Mouse (Mus musculus) embryonic fibroblast, embryonic 13.5 days (primary cell): ENCODE measurements around the gene Idua. TPM values are rescaled to one million over a fixed set of nuclear protein-coding genes. Genes with fewer than 3 reads are reported as not detected.
A peak's percentile ranks its signal among the peaks of the same experiment; 100 is the strongest.

ENCODE experiments used
- H3K27ac ChIP-seq: 2 replicates; pipeline ENCODE4 v1.5.1; 2012; ENCODE audit warnings: low read length, control low read depth, inconsistent platforms; ENCODE audit not compliant: insufficient read depth
- H3K4me1 ChIP-seq: 2 replicates; pipeline ENCODE4 v1.6.1; 2011; ENCODE audit warnings: low read length; ENCODE audit not compliant: control insufficient read depth, insufficient read depth
- H3K4me3 ChIP-seq: 2 replicates; pipeline ENCODE4 v1.5.1; 2011; ENCODE audit warnings: mild to moderate bottlenecking, control low read depth, low read length; ENCODE audit not compliant: insufficient read depth
- CTCF ChIP-seq: IDR thresholded peaks from 2 replicates; pipeline ENCODE4 v1.5.1; 2011; ENCODE audit warnings: mild to moderate bottlenecking, control low read depth, low read length, moderate library complexity, borderline replicate concordance; ENCODE audit not compliant: insufficient read depth
- POLR2A ChIP-seq: IDR thresholded peaks from 2 replicates; pipeline ENCODE4 v1.6.1; 2011; ENCODE audit warnings: low read depth, mild to moderate bottlenecking, control low read depth, low read length, moderate library complexity
- polyA plus RNA-seq: library from polyadenylated mRNA; stranded (reverse); fragments of >200 nt; gene quantifications from 2 replicates; pipeline ENCODE4 v1.2.4, GENCODE M21; 2011; ENCODE audit warnings: low read depth; ENCODE audit not compliant: missing spikeins, insufficient read length

Gene Idua
- polyA plus RNA-seq, 1 experiment: 17.9 TPM

- Histone ChIP-seq H3K4me3 (peak within 1 kb of the TSS; percentile 55), H3K4me1 (peaks cover 4% of the 10 kb centered on the region; the same call in 1 of the 2 replicates), H3K27ac (peak within 1 kb of the TSS; percentile 72)
- TF ChIP-seq CTCF (no peak), POLR2A (peak; percentile 79)
Observed at GRCm38 (mm10) chr5:108668977-108669936, 9.1 kb downstream of the Idua start, which contains the start of gene Dgkq. Gene Dgkq, minus strand, starts transcription at chr5:108669672.

GRCm38 (mm10) chr5:108669986-108670385 lies 9.9 kb downstream of the Idua start:
- Histone ChIP-seq H3K4me3 (peak overlapping the region; percentile 55), H3K27ac (no peak overlapping the region), H3K4me1 (peaks cover 4% of the 10 kb centered on the region; the same call in 1 of the 2 replicates)
- TF ChIP-seq POLR2A (no peak), CTCF (no peak)

GRCm38 (mm10) chr5:108670785-108671184 lies 10.7 kb downstream of the Idua start:
- Histone ChIP-seq H3K27ac (no peak overlapping the region), H3K4me3 (no peak overlapping the region), H3K4me1 (peaks cover 4% of the 10 kb centered on the region; the same call in 1 of the 2 replicates)
- TF ChIP-seq POLR2A (no peak; the same call in 1 of the 2 replicates), CTCF (peak; percentile 38; the same call in 1 of the 2 replicates)

- Histone ChIP-seq H3K4me1 (peaks cover 4% of the 10 kb centered on the region; the same call in 1 of the 2 replicates), H3K4me3 (no peak overlapping the region), H3K27ac (no peak overlapping the region)
- no peak for TF ChIP-seq CTCF
- TF ChIP-seq POLR2A: no peak
Observed at GRCm38 (mm10) chr5:108671757-108672156, 11.6 kb downstream of the Idua start.

GRCm38 (mm10) chr5:108674624-108675023 lies 14.5 kb downstream of the Idua start:
- TF ChIP-seq POLR2A: no peak
- TF ChIP-seq CTCF: no peak
- no peak overlapping the region for H3K4me3 ChIP-seq

GRCm38 (mm10) chr5:108675251-108675816 lies 15.2 kb downstream of the Idua start, which contains the start of gene Slc26a1:
Gene Slc26a1, minus strand, starts transcription at chr5:108675569.
- TF ChIP-seq CTCF (no peak), POLR2A (no peak)
- H3K27ac ChIP-seq: no peak within 1 kb of the TSS

More at GRCm38 (mm10) chr5:108674624-108675023, 14.5 kb downstream of the Idua start:
- Histone ChIP-seq H3K4me1 (no peaks in the 10 kb centered on the region), H3K27ac (no peak overlapping the region)

GRCm38 (mm10) chr5:108676772-108677498 lies 16.8 kb downstream of the Idua start:
- TF ChIP-seq POLR2A: no peak; the same call in 1 of the 2 replicates
- peak; percentile 26; the same call in 1 of the 2 replicates for TF ChIP-seq CTCF
- H3K4me1 ChIP-seq: peaks cover 8% of the 10 kb centered on the region
- H3K27ac ChIP-seq: no peak overlapping the region
- no peak overlapping the region for H3K4me3 ChIP-seq

More at GRCm38 (mm10) chr5:108675251-108675816, 15.2 kb downstream of the Idua start, which contains the start of gene Slc26a1:
- H3K4me3 ChIP-seq: no peak within 1 kb of the TSS
- no peaks in the 10 kb centered on the region for H3K4me1 ChIP-seq

- no peak overlapping the region for H3K4me3 ChIP-seq
- peaks cover 8% of the 10 kb centered on the region for H3K4me1 ChIP-seq
- no peak overlapping the region for H3K27ac ChIP-seq
- TF ChIP-seq CTCF (no peak), POLR2A (peak; percentile 44; the same call in 1 of the 2 replicates)
Observed at GRCm38 (mm10) chr5:108677605-108678295, 17.6 kb downstream of the Idua start.
